Mouse (Mus musculus) thymus, postnatal 4 days (tissue): ENCODE measurements around the gene Cops6.
A peak's percentile ranks its signal among the peaks of the same experiment; 100 is the strongest.

Source experiments
- DNase-seq: peaks from one replicate; pipeline ENCODE4 v3.0.0; 2021

The Cops6 gene

DNA sequence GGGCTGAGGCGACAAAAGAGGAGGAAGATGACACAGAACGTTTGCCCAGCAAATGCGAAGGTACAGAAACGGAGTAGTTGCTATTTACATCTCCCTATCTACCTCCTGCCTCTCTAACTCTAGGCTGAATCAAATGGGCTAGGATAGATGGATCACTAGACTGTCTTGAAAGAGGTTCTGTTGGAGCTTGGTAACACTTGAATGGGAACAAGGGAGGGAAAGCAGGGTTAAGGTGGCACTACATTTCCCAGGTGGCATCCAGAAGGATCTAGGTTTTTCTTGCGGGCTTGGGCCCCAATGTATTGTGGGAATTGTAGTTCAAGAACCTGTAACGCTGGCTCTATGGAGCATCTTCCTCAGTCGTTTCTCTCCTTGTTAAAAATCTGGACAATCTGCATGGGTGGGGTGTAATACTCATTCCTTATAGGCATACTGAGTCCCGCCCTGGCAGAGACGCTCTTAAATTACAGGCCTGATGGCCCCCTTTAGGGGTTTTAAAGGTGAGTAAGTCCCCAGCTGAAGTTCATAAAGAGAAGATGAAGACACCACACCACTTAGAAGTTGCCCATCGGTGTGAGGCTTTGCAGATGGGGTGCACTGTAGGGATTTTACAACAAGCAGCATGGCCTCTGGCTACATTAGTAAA, 26.9 kb downstream of the Cops6 start:
- peak; percentile 63 for DNase-seq

DNA sequence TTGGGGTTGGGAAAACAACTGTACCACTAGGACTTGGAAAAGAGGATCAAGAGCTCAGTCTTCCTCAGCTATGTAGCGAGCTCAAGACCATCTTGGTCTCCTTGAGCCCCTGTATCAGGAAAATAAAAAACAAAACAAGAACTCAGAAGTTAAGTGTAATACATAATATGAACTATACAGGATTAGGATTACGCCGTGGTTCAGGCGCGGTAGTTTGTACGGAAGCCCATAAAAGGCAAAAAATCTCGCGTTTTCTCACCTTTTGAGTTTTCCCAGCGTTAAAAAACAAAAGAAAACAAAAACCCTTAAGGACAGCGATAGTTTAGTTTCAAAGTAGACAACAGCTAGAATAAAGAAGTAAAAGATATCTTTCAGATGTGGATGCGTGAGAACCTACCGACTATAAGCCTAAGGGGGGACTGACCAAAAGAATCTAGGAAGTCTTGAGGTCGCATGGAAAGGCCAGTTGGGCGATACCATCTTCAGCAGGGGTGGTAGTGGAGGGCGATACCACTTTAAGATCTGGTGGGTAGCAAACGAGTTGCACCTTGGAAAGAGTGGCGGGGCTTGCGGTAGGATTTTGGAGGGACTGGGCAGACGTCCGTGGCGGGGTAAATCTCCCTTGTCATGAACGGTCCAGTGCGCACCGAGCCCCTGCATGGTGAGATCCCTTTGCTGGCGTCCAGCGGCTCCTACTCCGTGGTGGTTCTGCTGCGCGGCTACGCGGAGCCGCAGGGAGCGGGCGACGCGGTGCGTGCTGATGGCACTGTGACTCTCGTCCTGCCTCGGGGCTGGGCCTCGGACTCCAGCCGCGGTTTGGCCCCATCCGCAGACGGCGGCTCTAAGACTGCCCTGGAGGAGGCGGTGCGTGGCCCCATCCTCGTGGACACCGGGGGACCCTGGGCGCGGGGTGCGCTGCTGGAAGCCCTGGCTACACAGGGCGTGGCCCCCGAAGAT, 33.2 kb downstream of the Cops6 start, which contains the start of gene Mblac1:
Mblac1 (plus strand) TSS at position 544 of the 957 bp plus-strand sequence.
- DNase-seq, result peak; percentile 84

DNA sequence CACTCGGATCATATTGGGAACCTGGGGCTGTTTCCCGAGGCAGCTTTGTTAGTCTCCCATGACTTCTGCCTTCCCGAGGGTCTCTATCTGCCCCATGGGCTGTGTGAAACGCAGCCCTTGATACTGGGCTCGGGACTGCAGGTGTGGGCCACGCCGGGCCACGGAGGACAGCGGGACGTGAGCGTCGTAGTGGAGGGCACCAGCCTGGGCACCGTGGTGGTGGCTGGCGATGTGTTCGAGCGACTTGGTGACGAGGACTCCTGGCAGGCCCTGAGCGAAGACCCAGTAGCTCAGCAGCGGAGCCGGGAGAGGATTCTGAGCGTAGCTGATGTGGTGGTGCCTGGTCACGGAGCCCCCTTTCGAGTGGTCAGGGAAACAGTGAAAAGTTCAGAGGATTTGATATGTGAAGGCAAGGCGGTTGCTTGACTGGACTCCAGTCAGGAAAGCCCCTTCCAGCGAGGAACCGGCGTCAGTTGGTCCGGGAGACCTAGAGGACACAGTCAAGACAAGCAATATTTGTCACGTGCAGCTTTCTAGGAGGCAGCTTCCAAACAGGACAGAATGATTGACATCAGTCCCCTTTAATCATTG, 34.0 kb downstream of the Cops6 start:
- DNase-seq, result peak; percentile 55

DNA sequence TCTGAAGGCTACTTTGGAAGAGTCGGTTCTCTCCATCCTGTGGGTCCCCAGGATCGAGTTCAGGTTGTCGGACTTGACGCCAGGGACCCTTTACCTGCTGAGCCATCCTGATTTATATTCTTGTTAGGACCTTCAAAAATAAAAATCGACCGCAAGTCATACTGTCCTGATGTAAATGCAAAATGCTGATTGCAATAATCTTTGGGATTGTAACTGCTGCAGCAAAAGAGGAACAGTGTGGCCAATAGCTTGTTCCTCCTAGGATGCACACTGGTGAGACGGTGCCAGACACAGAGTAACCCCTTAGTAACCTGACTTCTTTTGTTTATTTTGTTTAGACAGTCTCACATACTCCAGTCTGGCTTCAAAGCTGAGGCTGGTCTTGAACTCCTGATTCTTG, 34.6 kb downstream of the Cops6 start:
- no peak for DNase-seq

- DNase-seq, result no peak
These were observed 38.7 kb downstream of the Cops6 start for GRCm38 (mm10) chr5:138199576-138199975.

- no peak for DNase-seq
These were observed 41.2 kb downstream of the Cops6 start for GRCm38 (mm10) chr5:138202086-138202485.

- no peak for DNase-seq
These were observed 46.4 kb downstream of the Cops6 start for GRCm38 (mm10) chr5:138207253-138207652.

- no peak for DNase-seq
These were observed 47.0 kb downstream of the Cops6 start for GRCm38 (mm10) chr5:138207873-138208272.
